Mouse (Mus musculus) heart, adult 2 months (tissue): ENCODE data around the gene 2210016F16Rik. TPM values are rescaled to one million over a fixed set of nuclear protein-coding genes. Genes with fewer than 3 reads are reported as not detected.

Experiments used
- DNase-seq, 2 experiments: peaks; one replicate each; pipeline ENCODE4 v3.0.0; 2021
- H3K27ac ChIP-seq: fragments of 200-600 bp; 2 replicates; pipeline ENCODE4 v1.8.1; 2022
- H3K27me3 ChIP-seq: fragments of 200-500 bp; 2 replicates; pipeline ENCODE4 v1.6.1; 2012; ENCODE audit warnings: mild to moderate bottlenecking, low read length, inconsistent platforms, mixed read lengths; ENCODE audit not compliant: control insufficient read depth, insufficient read depth
- H3K36me3 ChIP-seq: fragments of 200-500 bp; 2 replicates; pipeline ENCODE4 v1.6.1; 2012; ENCODE audit warnings: low read length, inconsistent platforms; ENCODE audit not compliant: control insufficient read depth, insufficient read depth
- H3K4me1 ChIP-seq: fragments of 200-500 bp; 2 replicates; pipeline ENCODE4 v1.6.1; 2011; ENCODE audit warnings: low read length; ENCODE audit not compliant: control insufficient read depth, insufficient read depth
- H3K4me3 ChIP-seq: fragments of 200-600 bp; 2 replicates; pipeline ENCODE4 v1.8.1; 2022
- H3K79me2 ChIP-seq: fragments of 200-500 bp; replicated peaks from 2 replicates; pipeline ENCODE4 v1.6.1; 2012; ENCODE audit warnings: mild to moderate bottlenecking, inconsistent platforms, low read length, moderate library complexity, mixed read lengths; ENCODE audit not compliant: control insufficient read depth, insufficient read depth
- H3K9ac ChIP-seq: fragments of 200-500 bp; 2 replicates; pipeline ENCODE4 v1.6.1; 2012; ENCODE audit warnings: low read depth, mild to moderate bottlenecking, control low read depth, inconsistent platforms, low read length, mixed read lengths
- CTCF ChIP-seq: fragments of 200-600 bp; IDR thresholded peaks from 2 replicates; pipeline ENCODE4 v1.8.1; 2022; ENCODE audit warnings: antibody characterized with exemption, mild to moderate bottlenecking, moderate library complexity
- EP300 ChIP-seq: fragments of 200-500 bp; IDR thresholded peaks from 2 replicates; pipeline ENCODE4 v1.6.1; 2011; ENCODE audit warnings: low read depth, low read length, control low read depth; ENCODE audit not compliant: insufficient read depth
- POLR2A ChIP-seq: fragments of 200-500 bp; IDR thresholded peaks from 2 replicates; pipeline ENCODE4 v1.6.1; 2011; ENCODE audit warnings: mild to moderate bottlenecking, low read depth, low read length, control low read depth; ENCODE audit not compliant: insufficient read depth
- WGBS: fragments of 180-500 bp; shearing (Covaris S2); methylation state at CpG from one replicate; pipeline ENCODE4 v1.1.7; 2018; 5-methylcytosine and 5-hydroxymethylcytosine counted together
- intact Hi-C: fragments of 180-260 bp; cut with DNase I; formaldehyde crosslinking; loops from one replicate; pipeline ENCODE4 v1.15.1; 2025
- polyA plus RNA-seq: library from polyadenylated mRNA; depleted of rRNA; stranded (reverse); fragments of >200 nt; gene quantifications from 2 replicates; pipeline ENCODE4 v1.2.3, GENCODE M21; 2012
- total RNA-seq, 2 experiments: library from RNA; stranded (reverse); gene quantifications; 2 replicates each; pipeline ENCODE4 v1.2.3; 2021

2210016F16Rik gene
- total and polyA plus RNA-seq, 3 experiments = 10.4 to 17.5 (median 15.2) TPM

GRCm38 (mm10) chr13:58387948-58388347 is 2.9 kb upstream of the 2210016F16Rik start:
- 13% methylated on average over 7 of the region's 7 CpGs for WGBS
- H3K27ac ChIP-seq = no peak overlapping the region

DNA sequence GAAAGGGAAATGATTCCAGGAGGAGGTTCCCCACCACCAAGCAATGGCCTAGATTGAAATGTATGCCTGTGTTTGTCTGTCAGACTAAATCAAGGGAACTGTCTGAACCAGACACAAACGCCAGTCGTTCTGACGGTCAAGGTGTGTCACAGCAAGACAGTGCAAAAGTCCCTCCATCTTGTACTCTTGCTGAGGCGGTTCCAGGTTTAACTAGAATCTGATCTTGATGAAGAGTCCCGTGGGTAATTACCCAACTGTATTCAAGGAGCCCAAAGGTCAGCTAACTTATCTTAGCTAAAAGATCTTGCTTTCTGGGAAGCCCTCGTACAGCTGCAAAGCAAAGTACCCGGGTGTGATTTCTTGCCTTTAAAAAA is 509 bp upstream of the 2210016F16Rik start:
- no peak overlapping the region; the same call in 1 of the 2 replicates for H3K4me3 ChIP-seq
- intact Hi-C loops = loop anchor here (5.0 to 10.0 kb wide), 4 partner anchors 132 to 373 kb away; partner anchors contain the start of gene Idnk
- no peaks in the 10 kb centered on the region for H3K27me3 ChIP-seq
- H3K9ac ChIP-seq = peak overlapping the region; percentile 95; the same call in 1 of the 2 replicates
- DNase-seq = no peak
- H3K36me3 ChIP-seq = peaks cover 2% of the 10 kb centered on the region; the same call in 1 of the 2 replicates
- TF ChIP-seq POLR2A = no peak
- TF ChIP-seq EP300 = no peak
- no peak for TF ChIP-seq CTCF
- 75% methylated on average over 7 of the region's 7 CpGs for WGBS
- peaks cover 1% of the 10 kb centered on the region; the same call in 1 of the 2 replicates for H3K4me1 ChIP-seq
- H3K79me2 ChIP-seq = no peaks in the 10 kb centered on the region
- peak overlapping the region; percentile 63; the same call in 1 of the 2 replicates for H3K27ac ChIP-seq

More at GRCm38 (mm10) chr13:58387948-58388347, 2.9 kb upstream of the 2210016F16Rik start:
- intact Hi-C loops = loop anchor here (2.0 to 10.0 kb wide), 6 partner anchors 13 to 376 kb away; partner anchors contain the start of gene Idnk
- Histone ChIP-seq H3K36me3 (peaks cover 8% of the 10 kb centered on the region), H3K27me3 (no peaks in the 10 kb centered on the region), H3K79me2 (no peaks in the 10 kb centered on the region), H3K4me1 (peaks cover 1% of the 10 kb centered on the region; the same call in 1 of the 2 replicates), H3K9ac (no peak overlapping the region), H3K4me3 (no peak overlapping the region)
- TF ChIP-seq CTCF (peak; percentile 95), EP300 (no peak)
- DNase-seq = peak; percentile 67 to 71

DNA sequence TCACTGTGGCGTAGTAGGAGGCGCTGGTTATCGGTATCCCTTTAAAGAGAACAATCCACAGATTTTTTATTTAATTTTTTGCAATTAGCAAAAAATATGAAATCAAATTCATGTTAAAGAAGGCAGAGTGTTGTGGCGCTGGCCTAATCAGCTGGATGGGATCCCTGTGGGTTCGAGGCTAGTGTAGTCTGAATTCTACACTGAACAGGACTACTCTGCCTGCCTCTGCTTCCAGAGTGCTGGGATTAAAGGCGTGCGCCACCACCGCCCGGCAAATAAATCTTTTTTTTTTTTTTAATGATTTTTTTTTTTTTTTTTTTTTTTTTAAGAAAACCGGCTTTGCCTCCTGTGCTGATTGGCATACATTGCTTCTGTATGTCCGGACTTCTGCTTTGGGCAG is 654 bp downstream of the 2210016F16Rik start:
- H3K79me2 ChIP-seq = no peaks in the 10 kb centered on the region
- peak overlapping the region; percentile 71 for H3K4me3 ChIP-seq
- no peak for TF ChIP-seq EP300
- no peak for TF ChIP-seq CTCF
- TF ChIP-seq POLR2A = no peak
- no peaks in the 10 kb centered on the region; the same call in 1 of the 2 replicates for H3K36me3 ChIP-seq
- peaks cover 1% of the 10 kb centered on the region; the same call in 1 of the 2 replicates for H3K4me1 ChIP-seq
- WGBS = 40% methylated on average over 11 of the region's 11 CpGs
- intact Hi-C loops = loop anchor here (10.0 kb wide), 1 partner anchor 230 kb away; the partner anchor contains the start of gene Idnk
- no peaks in the 10 kb centered on the region for H3K27me3 ChIP-seq
- H3K27ac ChIP-seq = peak overlapping the region; percentile 63
- peak overlapping the region; percentile 95 for H3K9ac ChIP-seq
- no peak for DNase-seq

DNA sequence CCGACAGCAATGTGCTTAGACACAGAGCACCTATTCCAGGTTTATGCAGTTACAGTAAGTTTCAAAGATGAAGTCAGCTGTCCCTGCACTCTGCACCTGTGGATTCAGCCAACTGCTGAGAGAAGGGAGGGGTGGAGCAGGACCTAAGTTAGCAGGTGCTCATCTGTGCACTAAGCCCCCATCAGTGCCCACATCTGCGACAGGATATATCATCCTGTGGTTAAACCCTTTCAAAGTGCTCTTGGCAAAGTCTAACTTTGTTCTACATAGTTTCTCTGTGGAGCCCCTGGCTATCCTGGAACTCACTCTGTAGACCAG is 11.9 kb downstream of the 2210016F16Rik start:
- intact Hi-C loops = no loop called here
- DNase-seq = no peak
- TF ChIP-seq CTCF = no peak
- no peak for TF ChIP-seq EP300
- no peak for TF ChIP-seq POLR2A
- WGBS = 55% methylated on average over 2 of the region's 2 CpGs
- H3K4me1 ChIP-seq = peaks cover 1% of the 10 kb centered on the region; the same call in 1 of the 2 replicates
- no peak overlapping the region for H3K27ac ChIP-seq
- no peak overlapping the region for H3K4me3 ChIP-seq
- no peak overlapping the region for H3K9ac ChIP-seq
- no peaks in the 10 kb centered on the region for H3K36me3 ChIP-seq
- H3K79me2 ChIP-seq = no peaks in the 10 kb centered on the region
- H3K27me3 ChIP-seq = no peaks in the 10 kb centered on the region

GRCm38 (mm10) chr13:58372278-58373152 is 12.5 kb downstream of the 2210016F16Rik start:
- Histone ChIP-seq H3K79me2 (no peaks in the 10 kb centered on the region), H3K4me3 (no peak overlapping the region), H3K9ac (no peak overlapping the region), H3K27ac (no peak overlapping the region), H3K27me3 (no peaks in the 10 kb centered on the region), H3K36me3 (no peaks in the 10 kb centered on the region), H3K4me1 (peaks cover 1% of the 10 kb centered on the region; the same call in 1 of the 2 replicates)
- DNase-seq = no peak
- intact Hi-C loops = no loop called here
- 54% methylated on average over 5 of the region's 5 CpGs for WGBS
- TF ChIP-seq EP300 (no peak), POLR2A (no peak), CTCF (no peak)

GRCm38 (mm10) chr13:58368835-58369234 is 16.2 kb downstream of the 2210016F16Rik start:
- Histone ChIP-seq H3K36me3 (no peaks in the 10 kb centered on the region), H3K4me3 (no peak overlapping the region), H3K27ac (no peak overlapping the region), H3K79me2 (no peaks in the 10 kb centered on the region), H3K4me1 (peaks cover 1% of the 10 kb centered on the region; the same call in 1 of the 2 replicates), H3K9ac (no peak overlapping the region), H3K27me3 (no peaks in the 10 kb centered on the region)
- 68% methylated on average over 4 of the region's 4 CpGs for WGBS
- TF ChIP-seq EP300 (no peak), CTCF (no peak)
- intact Hi-C loops = no loop called here
- DNase-seq = no peak
